Mouse (Mus musculus) forebrain, embryonic 11.5 days (tissue): ENCODE measurements at regions not wholly inside any gene's neighbourhood (a gene's known extent, or its start where the extent isn't known, plus 50 kb on each side); places are given as distances from the start of the nearest gene placed in this dataset.

Source experiments
- ATAC-seq: fragments of 200-750 bp; cut with Nextera tagmentation; replicated peaks from 2 replicates; pipeline ENCODE4 v1.8.0; 2017; ENCODE audit warnings: moderate TSS enrichment; ENCODE audit not compliant: low FRiP score
- DNase-seq: peaks from one replicate; pipeline ENCODE4 v3.0.0-alpha.2; 2017; ENCODE audit warnings: low spot score
- H3K27ac ChIP-seq: fragments of 300-500 bp; sonication (generic); 2 replicates; pipeline ENCODE4 v1.5.1; 2014; ENCODE audit warnings: low read depth, low read length
- H3K27me3 ChIP-seq: fragments of 300-500 bp; sonication (generic); 2 replicates; pipeline ENCODE4 v1.6.1; 2014; ENCODE audit warnings: mild to moderate bottlenecking, low read length, mixed read lengths; ENCODE audit not compliant: control insufficient read depth, insufficient read depth
- H3K36me3 ChIP-seq: fragments of 300-500 bp; sonication (generic); 2 replicates; pipeline ENCODE4 v1.6.1; 2014; ENCODE audit warnings: mild to moderate bottlenecking, low read length, moderate library complexity, mixed read lengths; ENCODE audit not compliant: control insufficient read depth, insufficient read depth
- H3K4me1 ChIP-seq: fragments of 300-500 bp; sonication (generic); replicated peaks from 2 replicates; pipeline ENCODE4 v1.6.1; 2014; ENCODE audit warnings: low read length, mixed read lengths; ENCODE audit not compliant: control insufficient read depth, insufficient read depth
- H3K4me2 ChIP-seq: fragments of 300-500 bp; sonication (generic); 2 replicates; pipeline ENCODE4 v1.6.1; 2014; ENCODE audit warnings: low read depth, mild to moderate bottlenecking, low read length, moderate library complexity, mixed read lengths; ENCODE audit not compliant: severe bottlenecking
- H3K4me3 ChIP-seq: fragments of 300-500 bp; sonication (generic); 2 replicates; pipeline ENCODE4 v1.5.1; 2014; ENCODE audit warnings: low read depth, low read length
- H3K9ac ChIP-seq: fragments of 300-500 bp; sonication (generic); 2 replicates; pipeline ENCODE4 v1.6.1; 2014; ENCODE audit warnings: low read length
- H3K9me3 ChIP-seq: fragments of 300-500 bp; sonication (generic); 2 replicates; pipeline ENCODE4 v1.6.1; 2016; ENCODE audit warnings: low read length, mixed read lengths; ENCODE audit not compliant: control insufficient read depth
- WGBS: fragments of 180-500 bp; shearing (Covaris S2); extraction: QIAGEN DNeasy Blood & Tissue Kit; methylation state at CpG from one replicate; pipeline ENCODE4 v1.1.7; 2014; 5-methylcytosine and 5-hydroxymethylcytosine counted together

DNA sequence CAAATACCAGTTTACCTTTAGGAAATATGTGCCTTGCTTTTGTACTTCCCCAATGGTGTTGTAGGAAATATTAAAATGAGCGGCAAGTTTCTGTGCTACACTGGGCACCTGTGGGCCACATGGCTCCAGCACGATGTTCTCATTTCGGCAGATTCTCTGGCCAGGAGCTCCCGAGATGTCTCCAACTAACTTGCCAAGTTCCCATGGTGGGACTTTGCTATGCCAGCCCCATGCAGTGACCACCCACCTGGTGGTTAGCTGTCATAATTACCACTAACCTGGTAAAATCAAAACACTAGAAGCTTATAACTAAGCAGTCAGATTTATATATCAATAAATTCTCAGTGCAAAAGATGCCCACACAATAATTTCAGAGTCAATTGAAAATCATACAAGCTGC is 1777.5 kb upstream of the Slc10a2 start:
- no peak for DNase-seq
- Histone ChIP-seq H3K27me3 (no peaks in the 10 kb centered on the region), H3K9me3 (no peaks in the 10 kb centered on the region), H3K27ac (no peak overlapping the region), H3K36me3 (no peaks in the 10 kb centered on the region), H3K4me1 (no peaks in the 10 kb centered on the region), H3K4me2 (no peak overlapping the region), H3K4me3 (no peak overlapping the region), H3K9ac (no peak overlapping the region)
- ATAC-seq: no peak
- WGBS: 95% methylated on average over 4 of the region's 4 CpGs
